Mouse (Mus musculus) monocyte, adult 2 months (primary cell): ENCODE data around the gene Sobp.

Experiments
- DNase-seq, 2 experiments: peaks; one replicate each; pipeline ENCODE4 v3.0.0; 2022; ENCODE audit warnings: low spot score in 2 of 2, low read depth in 1 of 2

Sobp gene

DNA sequence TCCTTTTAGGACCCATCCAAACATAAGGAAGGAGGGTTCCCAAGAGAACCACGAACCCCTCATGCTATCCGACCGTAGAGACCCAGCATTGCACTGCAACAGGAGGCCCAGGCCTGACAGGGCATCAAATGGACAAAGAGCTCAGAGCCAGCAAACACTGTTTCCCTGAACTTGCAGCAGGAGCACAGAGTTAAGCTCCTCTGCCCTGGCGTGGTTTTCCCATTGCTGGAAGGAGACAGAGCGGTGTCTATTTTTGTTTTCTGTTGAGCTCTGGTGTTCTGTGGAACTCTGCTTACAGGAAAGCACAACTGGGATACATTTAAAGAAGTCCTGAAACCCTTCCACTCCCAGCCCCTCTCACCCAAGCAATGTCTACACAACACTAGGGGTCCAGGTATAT lies 15.0 kb downstream of the Sobp start:
- DNase-seq: no peak

DNA sequence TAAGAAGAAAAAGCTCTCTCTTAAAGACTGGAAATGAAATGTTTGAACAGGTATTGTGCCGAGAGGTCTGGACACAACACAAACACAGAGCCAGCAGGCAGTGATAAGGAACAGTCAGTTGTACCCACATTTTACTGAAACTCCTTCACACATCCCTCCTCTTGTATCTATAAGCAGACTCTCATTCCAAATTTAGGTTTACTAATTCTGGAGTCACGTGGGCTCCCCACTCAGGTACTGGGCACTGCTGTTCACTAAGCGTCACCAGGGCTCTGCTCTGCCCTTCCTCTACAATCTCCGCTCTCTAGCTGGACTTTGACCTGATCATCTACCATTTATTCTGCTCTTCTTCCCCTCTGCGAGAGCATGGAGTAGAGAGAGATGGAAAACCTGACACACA lies 15.4 kb downstream of the Sobp start:
- no peak for DNase-seq

DNA sequence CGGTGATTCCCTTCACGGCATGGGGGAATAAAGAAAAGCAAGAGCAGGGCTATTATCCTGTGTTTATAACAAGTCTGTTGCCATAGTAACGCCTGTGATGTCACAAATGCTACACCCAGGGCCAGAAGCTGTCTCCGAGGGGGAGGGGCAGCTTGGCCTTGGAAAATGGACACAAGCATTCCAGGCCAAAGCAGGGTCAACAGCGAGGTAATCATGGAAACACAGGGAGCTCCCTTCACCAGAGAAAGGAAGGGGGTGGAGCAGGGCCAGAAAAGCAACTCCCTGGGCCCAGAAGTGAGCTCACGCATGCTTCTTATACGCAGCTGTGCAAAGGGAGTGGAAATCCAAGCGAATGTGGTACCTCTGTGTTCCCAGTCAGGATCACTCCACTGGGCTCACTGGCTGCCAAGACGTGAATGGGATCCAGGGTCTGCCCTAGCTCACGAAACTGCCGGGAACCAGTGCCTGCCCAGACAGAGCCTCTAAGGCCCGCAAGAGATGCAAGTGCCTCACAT lies 19.2 kb downstream of the Sobp start:
- DNase-seq: no peak

DNA sequence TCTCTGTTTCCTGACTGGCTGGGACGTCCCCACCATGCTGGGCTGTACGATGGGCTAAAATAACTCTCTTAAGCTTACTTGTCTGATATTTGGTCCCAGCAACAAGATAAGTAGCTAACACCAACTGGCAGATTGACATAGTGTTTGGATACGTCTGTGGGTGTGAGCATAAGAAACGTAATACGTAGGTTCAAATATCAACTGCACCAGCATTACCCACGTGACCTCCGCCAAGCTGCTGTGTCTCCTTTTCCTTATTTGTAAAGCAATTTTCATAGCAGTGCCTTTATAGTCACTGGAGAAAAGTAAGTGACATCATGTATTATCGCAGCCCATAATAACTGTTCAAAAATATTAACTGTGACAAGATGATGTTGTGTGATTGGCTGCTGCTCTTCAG lies 21.7 kb downstream of the Sobp start:
- no peak for DNase-seq

DNA sequence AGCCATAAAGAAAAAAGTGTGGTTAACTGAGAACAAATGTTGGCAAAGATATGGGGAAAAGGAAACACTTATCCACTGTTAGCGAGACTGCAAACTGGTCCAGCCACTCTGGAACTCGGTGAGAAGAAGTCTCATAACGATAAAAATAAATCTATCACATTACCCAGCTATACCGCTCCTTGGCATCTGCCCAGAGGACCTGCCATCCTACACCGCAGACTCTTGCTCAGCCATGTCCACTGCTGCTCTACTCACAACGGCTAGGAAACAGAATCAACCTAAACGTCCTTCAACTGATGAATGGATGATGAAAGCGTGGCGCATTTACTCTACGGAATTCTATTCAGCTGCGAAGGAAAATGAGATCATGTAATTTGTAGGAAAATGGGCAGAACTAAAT lies 25.9 kb downstream of the Sobp start:
- DNase-seq: no peak

DNA sequence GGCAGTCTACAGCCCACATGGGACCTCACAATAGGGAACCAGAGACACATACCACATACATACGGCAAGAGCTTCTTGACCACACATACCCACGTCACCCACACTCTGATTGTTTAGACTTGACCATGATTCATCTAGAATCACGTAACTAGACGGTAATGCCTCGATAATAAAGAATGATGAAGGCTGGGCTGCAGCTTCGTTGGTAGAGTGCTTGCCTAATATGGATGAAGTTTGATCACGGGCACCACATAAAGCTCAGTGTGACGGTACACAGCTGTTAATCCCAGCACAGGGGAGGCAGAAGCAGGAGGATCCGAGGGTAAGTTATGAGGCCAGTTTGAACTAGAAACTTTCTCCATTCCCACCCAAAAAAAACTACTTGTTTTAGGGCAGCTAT lies 31.2 kb downstream of the Sobp start:
- DNase-seq: no peak

DNA sequence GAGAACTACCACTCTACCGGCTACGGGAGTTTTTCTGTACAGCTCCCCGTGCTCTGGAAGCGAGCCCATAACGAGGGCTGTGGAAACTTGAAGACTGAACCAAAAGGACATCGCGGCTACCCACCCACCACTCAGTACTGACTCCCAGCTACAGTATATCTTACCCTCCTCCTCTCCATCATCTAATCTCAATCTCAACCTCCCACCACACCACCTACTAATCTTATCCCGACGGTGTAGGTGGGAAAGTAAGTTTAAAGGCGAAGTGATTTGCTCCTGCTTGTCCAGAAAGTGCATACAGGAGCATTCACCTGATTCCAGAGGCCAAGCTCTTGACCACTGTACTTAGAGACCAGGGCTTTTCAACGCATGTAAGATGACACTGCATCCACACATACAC lies 40.3 kb downstream of the Sobp start:
- no peak for DNase-seq

DNA sequence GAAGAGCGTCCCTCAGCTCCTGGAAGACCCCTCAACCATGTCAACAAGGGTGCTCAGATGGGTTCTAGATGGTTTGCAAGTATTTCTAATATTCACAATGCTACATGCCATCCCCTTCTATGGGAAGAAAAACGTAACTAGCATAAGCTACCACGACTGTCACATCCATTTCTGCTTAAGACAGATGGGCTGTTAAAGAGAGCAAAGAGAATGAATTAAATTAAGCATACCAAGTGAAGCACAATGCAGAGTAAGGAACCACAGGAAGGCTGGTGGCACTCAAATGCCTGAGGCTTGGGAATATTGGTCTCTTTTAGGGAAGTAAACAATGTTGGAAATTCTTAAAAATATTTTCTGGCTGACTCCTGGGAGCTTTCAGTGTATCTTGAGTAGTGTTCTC lies 45.6 kb downstream of the Sobp start:
- no peak for DNase-seq

DNA sequence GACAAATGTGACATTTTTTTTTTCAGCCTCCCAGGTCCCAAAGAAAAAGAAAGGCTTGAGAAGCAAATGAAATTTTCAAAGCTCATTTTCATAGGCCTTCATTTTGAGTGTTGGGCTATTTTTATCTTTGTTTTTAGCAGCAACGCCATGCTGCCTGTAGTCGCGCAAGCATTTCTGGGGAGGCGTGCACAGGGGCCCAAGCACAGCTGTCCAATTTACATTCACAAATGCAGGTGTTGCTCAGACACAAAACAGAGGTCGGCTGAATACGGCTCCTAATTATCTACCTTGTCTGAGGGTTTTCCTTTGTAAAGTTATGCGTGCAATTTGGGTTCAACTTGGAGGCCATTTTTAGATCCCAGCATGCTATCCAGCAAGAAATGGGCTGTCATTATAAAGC lies 49.8 kb downstream of the Sobp start:
- no peak for DNase-seq

DNA sequence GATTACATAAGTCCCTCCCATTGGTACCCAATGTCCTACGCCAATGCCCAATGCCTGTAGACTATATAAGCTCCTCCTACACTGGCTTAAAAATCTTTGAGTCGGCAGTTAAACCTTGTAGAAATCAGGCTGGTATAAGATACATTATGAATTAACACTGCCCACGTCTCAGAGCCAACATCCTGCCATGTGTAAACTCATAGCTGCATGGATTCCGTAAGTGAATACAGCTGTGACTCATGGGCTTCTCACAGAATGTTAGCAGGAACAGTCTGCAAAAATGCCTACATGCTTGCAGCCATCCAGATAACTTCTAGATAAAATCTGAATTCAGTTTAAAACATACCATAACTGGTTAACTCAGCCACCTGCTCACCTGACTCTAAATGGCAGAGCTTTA lies 50.2 kb downstream of the Sobp start:
- no peak for DNase-seq

DNA sequence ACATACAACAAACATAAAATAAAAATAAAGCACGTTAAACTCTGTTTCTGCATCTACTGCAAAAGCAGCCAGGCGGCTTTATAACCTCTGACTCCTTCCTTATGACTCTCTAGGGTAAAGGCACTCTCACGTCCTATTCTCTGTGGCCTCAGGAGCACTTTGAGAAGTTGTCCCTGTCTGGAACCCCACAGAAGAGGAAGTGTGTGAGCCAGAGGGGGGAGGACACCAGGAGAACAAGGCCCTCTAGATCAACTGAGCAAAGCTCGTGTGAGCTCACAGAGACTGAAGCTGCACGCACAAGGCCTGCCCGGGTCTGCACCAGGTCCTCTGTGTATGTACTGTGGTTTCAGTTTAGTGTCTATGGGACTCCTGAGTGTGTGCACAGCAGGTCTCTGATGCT lies 50.9 kb downstream of the Sobp start:
- DNase-seq: no peak

DNA sequence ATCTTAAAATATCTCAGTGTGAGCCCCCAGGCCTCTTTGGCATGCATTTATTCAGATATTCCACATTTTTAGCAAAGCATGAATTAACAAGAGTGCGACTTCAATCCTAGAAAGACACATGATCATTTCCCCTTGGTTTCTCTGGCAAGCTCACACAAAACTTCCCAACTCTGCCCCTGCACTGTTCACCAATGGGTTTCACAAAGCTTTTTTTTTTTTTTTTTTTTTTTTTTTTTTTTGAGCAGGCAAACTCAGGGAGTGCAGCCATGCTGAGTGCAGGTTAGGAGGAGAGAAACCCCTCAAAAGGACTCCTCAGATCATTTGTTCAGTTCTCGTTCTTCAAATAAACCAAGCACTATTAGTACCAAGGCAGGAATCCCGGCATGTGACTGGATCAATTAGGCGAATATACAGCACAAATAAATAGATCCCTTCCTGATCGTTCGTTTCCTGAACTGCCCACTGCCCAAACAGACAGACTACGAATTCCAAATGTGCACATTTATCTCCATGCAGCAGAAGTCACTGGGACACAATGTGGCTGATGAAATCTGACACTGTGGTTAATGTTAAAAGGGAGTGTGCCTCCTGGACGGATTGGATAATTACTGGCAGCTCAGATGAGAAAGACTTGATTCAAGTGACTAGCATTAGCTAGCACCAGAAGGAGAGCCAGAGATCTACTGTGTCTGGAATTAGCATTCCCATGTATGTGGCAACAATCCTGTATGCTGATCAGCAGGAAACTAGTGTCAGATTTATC lies 53.5 kb downstream of the Sobp start:
- DNase-seq: no peak

DNA sequence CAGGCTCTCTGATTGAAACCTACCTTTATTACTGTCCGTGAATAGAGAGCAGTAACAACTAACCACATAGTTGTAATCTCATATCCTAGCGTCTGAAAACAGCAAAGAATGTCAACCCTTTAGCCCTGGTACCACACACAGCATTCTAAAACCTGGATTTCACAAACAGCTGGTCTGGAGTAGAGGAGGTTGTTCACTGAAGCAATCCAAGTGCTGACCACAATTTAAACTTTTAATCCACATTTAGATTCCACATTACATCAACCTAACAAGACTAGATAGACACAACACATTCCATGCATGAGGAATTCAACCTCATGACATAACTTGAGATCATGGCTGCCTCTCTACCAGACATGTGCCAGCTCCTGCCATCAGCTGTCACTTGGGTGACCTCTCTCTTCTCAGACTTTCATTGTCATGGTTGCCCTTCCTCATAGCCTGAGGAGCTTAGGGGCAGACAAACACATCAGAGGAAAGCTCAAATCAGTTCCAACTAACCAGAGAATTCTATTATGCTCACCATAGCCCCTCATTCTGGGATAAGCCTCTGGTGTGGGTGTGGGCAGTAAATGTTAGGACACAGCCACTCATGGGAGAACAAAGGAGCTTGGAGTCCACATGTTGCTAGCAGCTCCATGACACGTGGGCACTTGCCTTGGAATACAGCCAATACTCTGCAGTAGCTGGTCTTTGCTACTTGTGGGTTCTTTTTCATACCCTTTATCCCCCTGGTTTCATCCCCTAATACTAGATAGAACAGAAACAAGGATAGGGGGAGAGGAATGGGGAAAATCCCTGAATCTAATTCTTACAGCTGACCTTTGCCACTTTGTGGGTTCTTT lies 58.0 kb downstream of the Sobp start:
- DNase-seq: no peak

DNA sequence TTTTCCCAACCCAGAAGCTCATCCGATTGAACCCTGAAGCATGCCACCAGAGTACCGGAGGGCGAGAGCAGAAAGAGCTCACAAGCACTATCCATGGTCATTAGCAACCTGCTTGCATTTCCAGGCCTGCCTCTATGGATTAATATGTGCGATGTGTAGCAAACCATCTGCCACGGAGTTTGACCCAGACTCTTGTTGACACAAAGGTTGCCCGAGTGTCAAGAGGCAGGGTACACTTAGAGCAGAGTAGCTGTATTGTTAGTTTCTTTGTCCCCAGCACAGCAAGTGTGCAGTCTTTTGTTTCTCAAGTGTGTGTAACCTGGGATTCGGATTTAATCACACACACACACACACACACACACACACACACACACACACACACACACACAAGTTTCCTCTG lies 62.0 kb downstream of the Sobp start:
- no peak for DNase-seq

DNA sequence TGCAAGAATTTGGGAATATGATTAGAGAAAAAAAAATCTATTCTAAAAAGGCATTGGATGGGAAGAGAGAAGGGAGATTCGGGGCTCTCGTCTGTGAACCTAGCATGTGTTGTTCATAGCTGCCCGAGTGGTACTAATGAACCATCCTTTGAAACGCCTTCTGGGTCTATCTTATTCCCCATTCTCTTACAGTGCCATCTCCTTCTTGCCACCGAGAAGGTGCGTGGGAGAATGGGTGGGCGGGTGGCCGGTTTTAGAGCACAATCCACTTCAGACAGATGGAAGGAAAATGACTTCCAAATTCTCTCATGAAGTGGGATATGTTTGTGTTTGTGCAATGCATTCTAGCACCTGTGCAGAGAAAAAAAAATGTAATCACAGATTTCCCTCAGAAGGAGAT lies 67.7 kb downstream of the Sobp start:
- no peak for DNase-seq

DNA sequence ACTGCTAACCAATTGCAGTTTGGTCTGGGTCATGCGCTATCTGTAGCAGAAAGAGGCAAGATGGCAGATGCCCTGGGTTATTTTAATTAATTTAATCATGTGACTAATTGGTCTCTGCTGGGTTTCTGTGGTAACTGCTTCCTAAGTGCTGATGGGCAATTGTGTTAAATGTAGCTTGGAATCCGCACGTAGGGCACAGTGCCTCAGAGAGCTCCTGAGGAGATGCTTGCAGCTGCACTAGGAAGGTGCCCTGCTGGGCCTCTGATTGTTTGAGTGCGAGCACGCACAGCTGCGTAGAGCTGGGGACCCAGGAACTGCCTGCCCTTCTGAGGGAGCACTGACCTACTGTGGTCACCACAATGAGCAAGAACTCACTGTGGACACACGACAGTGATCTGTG lies 68.1 kb downstream of the Sobp start:
- DNase-seq: no peak

DNA sequence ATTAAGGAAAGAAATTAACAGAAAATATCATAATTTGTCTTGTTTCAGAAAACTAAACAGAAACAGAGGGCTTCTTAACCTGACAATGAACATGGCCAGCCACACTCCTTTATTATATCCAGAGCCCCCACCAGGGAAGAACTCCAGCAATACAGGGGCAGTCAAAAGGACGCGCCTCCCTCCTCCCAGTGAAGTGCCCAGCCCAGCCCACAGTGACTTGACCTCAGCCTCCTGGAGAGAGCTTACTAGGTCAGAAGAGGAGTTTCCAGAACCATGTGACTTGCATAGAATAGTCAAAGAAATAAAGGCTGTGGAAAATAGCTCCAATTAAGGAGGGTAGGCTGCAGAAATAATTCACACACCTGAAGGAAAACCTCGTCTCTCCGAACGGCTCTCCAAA lies 73.8 kb downstream of the Sobp start:
- DNase-seq: no peak

DNA sequence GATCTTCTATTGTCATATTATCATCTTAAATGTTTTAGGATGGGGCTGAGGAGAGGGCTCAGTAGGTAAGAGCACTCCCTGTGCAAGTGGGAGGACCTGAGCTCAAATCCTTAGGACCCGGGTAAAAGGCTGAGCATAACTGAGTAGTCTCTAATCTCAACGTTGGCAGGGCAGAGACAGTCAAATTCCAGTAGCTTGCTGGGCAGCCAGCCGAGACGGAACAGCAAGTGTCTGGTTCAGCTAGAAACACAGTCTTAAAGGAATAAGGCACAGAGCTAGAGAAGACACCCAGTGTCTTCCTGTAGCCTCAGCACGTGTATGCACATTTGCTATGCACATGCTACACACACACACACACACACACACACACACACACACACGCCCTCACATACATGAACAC lies 75.1 kb downstream of the Sobp start:
- no peak for DNase-seq

DNA sequence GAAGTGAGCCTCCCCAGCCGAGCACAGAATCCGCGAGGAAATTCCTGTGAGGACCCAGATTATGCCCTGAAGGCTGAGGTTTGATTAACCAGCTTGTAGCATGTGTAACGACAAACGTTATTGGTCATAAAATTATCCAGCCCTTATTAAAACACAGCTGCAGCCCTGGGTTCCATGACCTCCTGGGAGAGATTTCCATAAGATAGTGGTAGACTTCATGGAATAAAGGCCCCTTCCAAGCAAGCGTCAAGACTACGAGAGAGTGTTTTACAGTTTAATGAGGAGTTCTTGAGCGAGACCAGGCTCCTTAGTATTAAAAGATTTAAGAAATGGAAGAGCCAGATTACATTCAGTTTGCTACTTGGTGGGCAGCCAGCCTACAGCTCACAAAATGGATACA lies 76.6 kb downstream of the Sobp start:
- DNase-seq: no peak

DNA sequence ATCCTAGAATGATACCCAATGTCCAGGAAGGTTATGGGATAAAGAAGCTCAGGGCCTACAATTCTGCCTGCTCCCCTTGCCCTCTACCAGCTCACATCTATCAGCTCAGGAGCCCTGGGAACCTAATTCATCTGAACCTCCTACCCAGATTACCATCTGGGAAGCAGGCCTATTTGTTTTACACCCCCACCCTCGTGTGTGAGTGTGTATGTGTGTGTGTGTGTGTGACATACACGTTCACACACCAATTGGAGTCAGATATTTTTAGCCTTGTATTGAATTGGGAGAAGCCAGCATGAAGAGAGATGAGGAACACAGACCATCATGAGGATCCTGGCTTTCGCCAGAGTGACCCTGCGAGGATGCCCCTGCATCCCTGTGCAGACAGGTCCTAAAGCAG lies 77.7 kb downstream of the Sobp start:
- no peak for DNase-seq

DNA sequence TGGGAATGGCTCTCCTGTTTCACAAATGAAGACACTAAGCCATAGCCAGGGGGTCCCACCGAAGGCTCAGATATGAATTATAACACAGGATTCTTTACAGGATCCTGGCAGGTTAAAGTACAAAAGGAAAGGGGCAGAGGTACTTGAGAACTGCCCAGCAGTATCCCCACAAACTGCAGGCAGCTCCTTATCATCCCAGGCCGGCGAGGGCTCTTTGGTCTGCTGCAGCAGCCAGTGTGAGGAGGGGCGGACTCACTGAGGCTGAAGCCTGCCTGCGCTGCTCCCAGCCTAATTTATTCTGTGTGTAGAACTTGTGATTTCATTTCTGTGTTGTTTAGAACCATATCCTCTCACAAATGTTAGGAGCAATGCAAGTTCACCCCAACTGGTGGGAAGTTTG lies 79.8 kb downstream of the Sobp start:
- no peak for DNase-seq

DNA sequence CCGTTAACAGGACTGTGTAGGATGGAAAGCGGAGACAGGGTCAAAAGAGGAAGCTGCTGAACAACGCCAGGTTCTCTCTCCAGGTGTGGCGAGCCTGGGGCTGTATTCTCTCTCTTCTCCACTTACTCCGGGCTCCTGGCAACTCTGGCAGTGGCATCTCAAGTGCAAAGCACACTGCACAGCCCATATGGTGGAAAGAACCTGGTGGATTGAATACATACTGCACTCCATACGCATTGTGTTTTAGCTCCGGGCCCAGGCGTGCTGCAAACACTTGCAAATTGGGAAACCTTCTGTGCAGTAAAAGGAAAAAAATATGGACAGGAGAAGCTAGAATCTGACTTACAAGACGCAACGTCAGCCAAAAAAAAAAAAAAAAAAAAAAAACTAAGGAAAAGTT lies 80.9 kb downstream of the Sobp start:
- DNase-seq: no peak

DNA sequence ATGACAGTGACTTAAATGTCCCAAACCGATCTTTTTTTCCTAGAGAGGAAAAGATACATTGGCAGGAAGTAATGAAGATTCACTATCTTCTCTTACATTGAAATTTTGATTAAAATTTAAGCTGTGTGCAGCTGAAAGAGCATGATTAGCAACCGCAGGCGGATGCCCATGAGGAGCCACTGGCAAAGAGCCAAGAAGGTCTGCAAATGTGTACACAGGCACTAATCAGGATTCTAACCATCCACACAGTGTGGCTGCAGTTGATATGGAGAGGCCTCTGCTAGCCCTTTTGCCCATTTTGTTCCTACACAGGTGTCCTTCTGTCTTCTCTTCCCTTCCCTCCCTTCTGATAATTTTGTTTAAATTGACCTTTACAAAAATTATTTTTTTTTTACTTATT lies 84.3 kb downstream of the Sobp start:
- DNase-seq: no peak
